Mouse (Mus musculus) forebrain, embryonic 13.5 days (tissue): ENCODE measurements around the gene 4930415L06Rik. TPM values are rescaled to one million over a fixed set of nuclear protein-coding genes. Genes with fewer than 3 reads are reported as not detected.

ENCODE experiments used
- ATAC-seq: fragments of 200-750 bp; cut with Nextera tagmentation; 2 replicates; pipeline ENCODE4 v1.8.0; 2017
- H3K27ac ChIP-seq: fragments of 300-500 bp; sonication (generic); 2 replicates; pipeline ENCODE4 v1.5.1; 2015; ENCODE audit warnings: inconsistent platforms, mild to moderate bottlenecking, moderate library complexity
- H3K27me3 ChIP-seq: fragments of 300-500 bp; sonication (generic); 2 replicates; pipeline ENCODE4 v1.6.1; 2015; ENCODE audit warnings: mild to moderate bottlenecking, inconsistent platforms
- H3K36me3 ChIP-seq: fragments of 300-500 bp; sonication (generic); 2 replicates; pipeline ENCODE4 v1.6.1; 2015; ENCODE audit warnings: mild to moderate bottlenecking, inconsistent platforms; ENCODE audit not compliant: poor library complexity, severe bottlenecking
- H3K4me1 ChIP-seq: fragments of 300-500 bp; sonication (generic); 2 replicates; pipeline ENCODE4 v1.6.1; 2015; ENCODE audit warnings: inconsistent platforms
- H3K4me2 ChIP-seq: fragments of 300-500 bp; sonication (generic); 2 replicates; pipeline ENCODE4 v1.6.1; 2015; ENCODE audit warnings: inconsistent platforms, mild to moderate bottlenecking, moderate library complexity
- H3K4me3 ChIP-seq: fragments of 300-500 bp; sonication (generic); 2 replicates; pipeline ENCODE4 v1.5.1; 2015; ENCODE audit warnings: mild to moderate bottlenecking, inconsistent platforms
- H3K9ac ChIP-seq: fragments of 300-500 bp; sonication (generic); 2 replicates; pipeline ENCODE4 v1.6.1; 2015; ENCODE audit warnings: mild to moderate bottlenecking, inconsistent platforms
- H3K9me3 ChIP-seq: fragments of 300-500 bp; sonication (generic); replicated peaks from 2 replicates; pipeline ENCODE4 v1.6.1; 2016; ENCODE audit warnings: inconsistent platforms
- WGBS: fragments of 180-500 bp; shearing (Covaris S2); methylation state at CpG from one replicate; pipeline ENCODE4 v1.1.7; 2015; 5-methylcytosine and 5-hydroxymethylcytosine counted together
- polyA plus RNA-seq: library from polyadenylated mRNA; unstranded; fragments of >200 nt; fragmentation: Nextera tagmentation; extraction: Ambion mirVana; gene quantifications from 2 replicates; pipeline ENCODE4 v1.2.1, GENCODE M21; 2015

4930415L06Rik gene
- polyA plus RNA-seq = not detected in 2 replicates

DNA sequence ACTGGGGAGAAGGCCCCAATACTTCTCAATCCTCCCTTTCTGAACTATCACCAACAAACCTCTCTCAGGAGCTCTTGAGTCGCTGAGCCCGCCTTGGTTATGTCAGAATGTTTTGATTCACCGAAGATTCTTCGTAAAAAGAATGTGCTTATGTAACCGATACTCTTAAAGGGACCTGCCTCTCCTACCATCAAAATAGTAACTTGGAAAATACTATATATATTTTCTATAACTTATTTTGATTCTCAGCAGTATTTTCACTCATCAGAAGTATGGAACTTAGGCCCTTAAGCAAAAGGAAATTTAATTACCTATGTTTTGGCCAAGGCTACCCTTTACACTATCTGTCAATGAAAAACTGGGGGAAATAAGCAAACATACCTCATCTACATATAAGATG is at the start of gene 4930415L06Rik:
4930415L06Rik (minus strand) TSS at position 101 of the 400 bp plus-strand sequence.
- Histone ChIP-seq H3K4me2 (no peak within 1 kb of the TSS), H3K4me3 (no peak within 1 kb of the TSS), H3K27me3 (no peaks in the 10 kb centered on the region), H3K9me3 (no peaks in the 10 kb centered on the region), H3K27ac (no peak within 1 kb of the TSS), H3K9ac (no peak within 1 kb of the TSS), H3K36me3 (no peaks in the 10 kb centered on the region), H3K4me1 (no peaks in the 10 kb centered on the region)
- ATAC-seq = no peak
- WGBS = 86% methylated on average over 5 of the region's 5 CpGs

DNA sequence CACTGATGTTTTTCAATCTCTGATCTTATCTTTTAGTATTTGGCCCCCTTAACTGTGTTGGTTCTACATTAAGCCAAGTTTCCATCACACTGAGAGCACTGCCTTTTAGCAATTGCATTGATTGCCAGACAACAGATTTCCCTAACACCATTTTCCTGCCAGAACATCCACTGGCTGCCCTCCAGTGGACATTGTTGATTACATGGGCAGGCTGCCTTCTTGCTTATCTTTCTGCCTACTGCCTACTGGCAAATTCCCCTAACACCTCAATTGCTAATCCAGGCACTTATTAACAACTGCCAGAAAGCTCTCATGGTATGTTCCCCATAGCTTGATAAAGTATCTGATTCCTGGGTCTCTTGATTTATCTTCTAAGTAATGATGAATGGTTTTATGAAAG is 46.0 kb upstream of the 4930415L06Rik start:
- no peak for ATAC-seq

GRCm38 (mm10) chrX:89904871-89905270 is 27.8 kb downstream of the 4930415L06Rik start:
- no peak overlapping the region for H3K27ac ChIP-seq
- no peak overlapping the region for H3K4me2 ChIP-seq
- no peaks in the 10 kb centered on the region for H3K9me3 ChIP-seq
- no peaks in the 10 kb centered on the region for H3K36me3 ChIP-seq
- 100% methylated on average over 1 of the region's 1 CpGs for WGBS
- ATAC-seq = no peak
- no peak overlapping the region for H3K4me3 ChIP-seq
- H3K4me1 ChIP-seq = no peaks in the 10 kb centered on the region
- H3K9ac ChIP-seq = no peak overlapping the region
- no peaks in the 10 kb centered on the region for H3K27me3 ChIP-seq

More for the DNA sequence above, 46.0 kb upstream of the 4930415L06Rik start:
- no peaks in the 10 kb centered on the region for H3K36me3 ChIP-seq
- H3K4me3 ChIP-seq = no peak overlapping the region
- H3K4me2 ChIP-seq = no peak overlapping the region
- no peaks in the 10 kb centered on the region for H3K4me1 ChIP-seq
- H3K27ac ChIP-seq = no peak overlapping the region
- H3K9ac ChIP-seq = no peak overlapping the region
- no peaks in the 10 kb centered on the region for H3K27me3 ChIP-seq
- H3K9me3 ChIP-seq = no peaks in the 10 kb centered on the region

Other genes with a start within 250 kb of the 4930415L06Rik start
- gene 4932429P05Rik, start 180.6 kb downstream of the 4930415L06Rik start, polyA plus RNA-seq = not detected in 2 replicates